In the genomic region with DNA sequence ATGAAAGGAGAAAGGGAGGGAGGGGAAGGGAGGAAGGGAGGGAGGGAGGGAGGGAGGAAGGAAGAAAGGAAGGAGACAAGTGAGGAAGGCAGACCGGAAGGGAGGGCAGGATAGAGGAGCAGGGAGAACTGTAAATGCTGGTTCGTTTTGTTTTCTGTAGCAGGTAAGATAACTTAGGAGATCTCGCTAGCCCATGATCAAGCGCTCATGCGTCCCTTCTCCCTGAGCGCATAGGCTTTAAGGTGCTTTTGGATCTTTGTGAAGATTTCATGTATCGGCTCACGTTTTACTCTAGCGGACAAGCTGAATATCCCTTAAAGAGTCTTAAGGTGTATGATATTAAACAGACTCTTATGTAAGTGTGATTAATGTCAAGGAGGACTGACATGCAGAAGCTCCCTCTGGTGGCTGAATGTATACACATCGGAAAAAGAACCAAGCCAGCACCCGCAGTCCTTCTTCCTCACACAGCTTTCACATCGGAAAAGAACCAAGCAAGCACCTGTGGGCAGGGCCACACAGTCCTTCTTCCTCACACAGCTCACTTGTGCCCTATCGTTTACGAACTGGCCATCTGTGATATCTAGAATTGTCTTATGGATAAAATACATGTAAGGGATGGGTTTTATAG, we compare ENCODE assay signal across 8 mouse cellular contexts.
DNase-seq lines count a peak whose midpoint lies in the region; ATAC-seq and TF ChIP-seq lines count a peak whose summit lies in the region.

No protein-coding gene starts in this region.

- TF ChIP-seq POLR2A in liver, adult 2 months (IDR thresholded peaks at IDR 0.05; ENCODE audit: extremely low read depth, insufficient read depth, low read length): no peak

- peak; percentile 35 for TF ChIP-seq CTCF in liver, adult 2 months (IDR thresholded peaks at IDR 0.05; ENCODE audit: low read depth, low read length)

- peak; percentile 28; the same call in 1 of the 2 replicates for ATAC-seq in neural tube, embryonic 15.5 days (ENCODE audit: low FRiP score)

- H3K79me2 ChIP-seq in liver, adult 2 months (ENCODE audit: control insufficient read depth, insufficient read depth, low read length): no peaks in the 10 kb centered on the region

- no peaks in the 10 kb centered on the region for H3K4me1 ChIP-seq in liver, adult 2 months (ENCODE audit: control insufficient read depth, insufficient read depth, low read length)
- no peaks in the 10 kb centered on the region for H3K4me1 ChIP-seq in neural tube, embryonic 15.5 days

- H3K9ac ChIP-seq in liver, adult 2 months (ENCODE audit: low read depth, low read length): no peak overlapping the region
- H3K9ac ChIP-seq in neural tube, embryonic 15.5 days (replicated peaks): no peak overlapping the region

- no peak overlapping the region for H3K4me3 ChIP-seq in liver, adult 2 months (ENCODE audit: insufficient read depth, low read depth, low read length)
- no peak overlapping the region for H3K4me3 ChIP-seq in neural tube, embryonic 15.5 days (replicated peaks)

- H3K36me3 ChIP-seq in liver, adult 2 months (ENCODE audit: control insufficient read depth, insufficient read depth, low read length): no peaks in the 10 kb centered on the region
- H3K36me3 ChIP-seq in neural tube, embryonic 15.5 days: no peaks in the 10 kb centered on the region

- 44% methylated on average over 14 of the region's 14 CpGs for WGBS in liver, adult 2 months
- whole genome bisulfite sequencing in neural tube, embryonic 15.5 days: 53% methylated on average over 14 of the region's 14 CpGs

- H3K27me3 ChIP-seq in liver, adult 2 months (ENCODE audit: control insufficient read depth, insufficient read depth, low read length): no peaks in the 10 kb centered on the region
- no peaks in the 10 kb centered on the region for H3K27me3 ChIP-seq in neural tube, embryonic 15.5 days (replicated peaks)

- H3K4me2 ChIP-seq in neural tube, embryonic 15.5 days: no peak overlapping the region

- H3K27ac ChIP-seq in liver, adult 2 months (replicated peaks; ENCODE audit: insufficient read depth, low read depth, low read length): no peak overlapping the region
- H3K27ac ChIP-seq in neural tube, embryonic 15.5 days (replicated peaks): no peak overlapping the region

- no peaks in the 10 kb centered on the region for H3K9me3 ChIP-seq in neural tube, embryonic 15.5 days (replicated peaks)

- peak; percentile 6 for DNase-seq in ovary, postnatal 14 days (ENCODE audit: low spot score)
- DNase-seq in ovary, postnatal 10 days (ENCODE audit: low spot score): no peak
- DNase-seq in cerebellum, postnatal 10 days: peak; percentile 73 to 81
- peak; percentile 10 to 40 for DNase-seq in frontal cortex, postnatal 25 days (ENCODE audit: low spot score in 2 of 2)
- peak; percentile 64 for DNase-seq in kidney, postnatal 14 days
- DNase-seq in liver, adult 2 months (ENCODE audit: extremely low read depth, low read depth, low spot score): peak; percentile 20
- DNase-seq in testis, postnatal 14 days (ENCODE audit: low spot score): no peak

Comparison
In these comparisons a context has a peak if more than half of its experiments do, and no peak if none do; other contexts are left out.
1. DNase-seq: peak in ovary, postnatal 14 days (single experiment), cerebellum, postnatal 10 days (2 of 2), frontal cortex, postnatal 25 days (2 of 2), kidney, postnatal 14 days (single experiment) and liver, adult 2 months (single experiment); none in ovary, postnatal 10 days (single experiment) and testis, postnatal 14 days (single experiment).